Mouse (Mus musculus) MEL (cell line): ENCODE data around the gene Dclk1. TPM values are rescaled to one million over a fixed set of nuclear protein-coding genes. Genes with fewer than 3 reads are reported as not detected.
A peak's percentile ranks its signal among the peaks of the same experiment; 100 is the strongest.

Source experiments
- DNase-seq: peaks from one replicate; pipeline ENCODE4 v3.0.0; 2011; ENCODE audit warnings: low read depth, low spot score
- H3K27ac ChIP-seq: 2 replicates; pipeline ENCODE4 v1.5.1; 2012; ENCODE audit warnings: low read depth, mild to moderate bottlenecking, control low read depth, low read length, moderate library complexity; ENCODE audit not compliant: control insufficient read depth
- H3K27me3 ChIP-seq, 2 experiments: fragments of 150-350 bp in 1 of 2; sonication (generic) in 1 of 2; 2 replicates each; pipeline ENCODE4 v1.6.1; 2012; ENCODE audit warnings: low read length in 2 of 2, mild to moderate bottlenecking in 2 of 2, improper control_type of control experiment in 1 of 2, moderate library complexity in 1 of 2; ENCODE audit not compliant: insufficient read depth in 2 of 2, control insufficient read depth in 1 of 2
- H3K36me3 ChIP-seq, 2 experiments: 2 replicates each; pipeline ENCODE4 v1.6.1; 2012 to 2014; ENCODE audit warnings: low read length in 2 of 2, improper control_type of control experiment in 1 of 2, inconsistent platforms in 1 of 2, mild to moderate bottlenecking in 1 of 2; ENCODE audit not compliant: insufficient read depth in 2 of 2, control insufficient read depth in 1 of 2
- H3K4me1 ChIP-seq, 2 experiments: fragments of 150-350 bp in 1 of 2; sonication (generic) in 1 of 2; 2 replicates each; pipeline ENCODE4 v1.6.1; 2012; ENCODE audit warnings: low read length in 2 of 2, improper control_type of control experiment in 1 of 2, mild to moderate bottlenecking in 1 of 2; ENCODE audit not compliant: insufficient read depth in 2 of 2, control insufficient read depth in 1 of 2
- H3K4me3 ChIP-seq, 2 experiments: fragments of 150-350 bp in 1 of 2; sonication (generic) in 1 of 2; 2 replicates each; pipeline ENCODE4 v1.5.1; 2012; ENCODE audit warnings: low read depth in 2 of 2, low read length in 2 of 2, mild to moderate bottlenecking in 2 of 2, moderate library complexity in 2 of 2, control low read depth in 1 of 2, improper control_type of control experiment in 1 of 2; ENCODE audit not compliant: control insufficient read depth in 1 of 2, insufficient read depth in 1 of 2
- H3K79me2 ChIP-seq: 2 replicates; pipeline ENCODE4 v1.6.1; 2012; ENCODE audit warnings: mild to moderate bottlenecking, low read length, moderate library complexity; ENCODE audit not compliant: control insufficient read depth, poor library complexity, insufficient read depth
- H3K9ac ChIP-seq: 2 replicates; pipeline ENCODE4 v1.6.1; 2012; ENCODE audit warnings: low read depth, mild to moderate bottlenecking, control low read depth, low read length, moderate library complexity; ENCODE audit not compliant: control insufficient read depth, poor library complexity, severe bottlenecking
- H3K9me3 ChIP-seq: fragments of 150-350 bp; sonication (generic); replicated peaks from 2 replicates; pipeline ENCODE4 v1.6.1; 2012; ENCODE audit warnings: mild to moderate bottlenecking, low read length, improper control_type of control experiment, moderate library complexity; ENCODE audit not compliant: insufficient read depth
- CHD2 ChIP-seq: IDR thresholded peaks from 2 replicates; pipeline ENCODE4 v1.6.1; 2011; ENCODE audit warnings: low read length, improper control_type of control experiment
- CTCF ChIP-seq, 3 experiments: IDR thresholded peaks in 2 of 3; conservative IDR thresholded peaks in 1 of 3; 2 replicates each; pipeline ENCODE4 v1.5.1; 2011 to 2012; ENCODE audit warnings: low read length in 3 of 3, low read depth in 2 of 3, mild to moderate bottlenecking in 2 of 3, improper control_type of control experiment in 1 of 3, inconsistent platforms in 1 of 3, mixed read lengths in 1 of 3, moderate library complexity in 1 of 3; ENCODE audit not compliant: control insufficient read depth in 1 of 3, insufficient read depth in 1 of 3, poor library complexity in 1 of 3, severe bottlenecking in 1 of 3
- ELF1 ChIP-seq: IDR thresholded peaks from 2 replicates; pipeline ENCODE4 v1.6.1; 2014; ENCODE audit warnings: low read depth, mild to moderate bottlenecking, inconsistent platforms, low read length, improper control_type of control experiment, moderate library complexity
- ETS1 ChIP-seq: IDR thresholded peaks from 2 replicates; pipeline ENCODE4 v1.6.1; 2012; ENCODE audit warnings: low read depth, mild to moderate bottlenecking, inconsistent platforms, low read length, improper control_type of control experiment, moderate library complexity
- GABPA ChIP-seq: IDR thresholded peaks from 2 replicates; pipeline ENCODE4 v1.6.1; 2012; ENCODE audit warnings: low read depth, mild to moderate bottlenecking, inconsistent platforms, low read length, improper control_type of control experiment, moderate library complexity
- HCFC1 ChIP-seq: IDR thresholded peaks from 2 replicates; pipeline ENCODE4 v1.6.1; 2012; ENCODE audit warnings: low read depth, mild to moderate bottlenecking, inconsistent platforms, low read length, improper control_type of control experiment, moderate library complexity
- JUND ChIP-seq: IDR thresholded peaks from 2 replicates; pipeline ENCODE4 v1.6.1; 2011; ENCODE audit warnings: low read depth, mild to moderate bottlenecking, improper control_type of control experiment, low read length
- MAX ChIP-seq: IDR thresholded peaks from 2 replicates; pipeline ENCODE4 v1.6.1; 2011; ENCODE audit warnings: low read length, improper control_type of control experiment
- MAZ ChIP-seq: IDR thresholded peaks from 2 replicates; pipeline ENCODE4 v1.6.1; 2012; ENCODE audit warnings: low read depth, mild to moderate bottlenecking, inconsistent platforms, low read length, improper control_type of control experiment
- MXI1 ChIP-seq: IDR thresholded peaks from 2 replicates; pipeline ENCODE4 v1.6.1; 2011; ENCODE audit warnings: mild to moderate bottlenecking, low read depth, low read length, improper control_type of control experiment
- NELFE ChIP-seq: IDR thresholded peaks from 2 replicates; pipeline ENCODE4 v1.6.1; 2011; ENCODE audit warnings: low read depth, low read length, improper control_type of control experiment
- NRF1 ChIP-seq: IDR thresholded peaks from 2 replicates; pipeline ENCODE4 v1.6.1; 2014; ENCODE audit warnings: low read depth, mild to moderate bottlenecking, inconsistent platforms, low read length, improper control_type of control experiment, moderate library complexity; ENCODE audit not compliant: poor library complexity, insufficient read depth, severe bottlenecking
- POLR2AphosphoS2 ChIP-seq: IDR thresholded peaks from 2 replicates; pipeline ENCODE4 v1.6.1; 2011; ENCODE audit warnings: low read length, improper control_type of control experiment
- RAD21 ChIP-seq: IDR thresholded peaks from 2 replicates; pipeline ENCODE4 v1.6.1; 2011; ENCODE audit warnings: mild to moderate bottlenecking, low read depth, low read length, improper control_type of control experiment
- USF2 ChIP-seq, 2 experiments: IDR thresholded peaks; 2 replicates each; pipeline ENCODE4 v1.6.1; 2011 to 2012; ENCODE audit warnings: improper control_type of control experiment in 2 of 2, low read length in 2 of 2, borderline replicate concordance in 1 of 2, inconsistent platforms in 1 of 2, low read depth in 1 of 2, mild to moderate bottlenecking in 1 of 2; ENCODE audit not compliant: insufficient read depth in 1 of 2
- ZKSCAN1 ChIP-seq: IDR thresholded peaks from 2 replicates; pipeline ENCODE4 v1.6.1; 2012; ENCODE audit warnings: low read depth, mild to moderate bottlenecking, inconsistent platforms, low read length, improper control_type of control experiment, moderate library complexity
- polyA plus RNA-seq, 2 experiments: library from polyadenylated mRNA; stranded (reverse) in 1 of 2; unstranded in 1 of 2; fragments of >175 nt in 1 of 2; fragments of >200 nt in 1 of 2; gene quantifications; 2 replicates each; pipeline versions ENCODE4 v1.2.1 to v1.2.4; 2012; ENCODE audit warnings: low replicate concordance in 2 of 2, low read depth in 1 of 2; ENCODE audit not compliant: insufficient read length in 2 of 2, insufficient read depth in 1 of 2, missing spikeins in 1 of 2
- total RNA-seq: library from RNA; depleted of rRNA; stranded (reverse); fragments of 300-350 nt; gene quantifications from 2 replicates; pipeline ENCODE4 v1.2.3, GENCODE M21; 2012

Dclk1 gene
- total and polyA plus RNA-seq, 3 experiments: not detected

GRCm38 (mm10) chr3:55404751-55405150 is 162.6 kb downstream of the Dclk1 start (continued):
- no peak for TF ChIP-seq CHD2
- no peak for TF ChIP-seq HCFC1
- no peak for TF ChIP-seq USF2 (IDR thresholded peaks at IDR 0.05; ENCODE audit: borderline replicate concordance in 1 of 2, insufficient read depth in 1 of 2, low read depth in 1 of 2, low read length in 2 of 2)

- DNase-seq: no peak
- Histone ChIP-seq H3K27me3 (no peaks in the 10 kb centered on the region), H3K79me2 (no peaks in the 10 kb centered on the region), H3K9ac (no peak overlapping the region), H3K27ac (no peak overlapping the region), H3K36me3 (no peaks in the 10 kb centered on the region), H3K4me3 (no peak overlapping the region), H3K4me1 (no peaks in the 10 kb centered on the region), H3K9me3 (no peaks in the 10 kb centered on the region)
- TF ChIP-seq POLR2AphosphoS2 (no peak), NRF1 (no peak), RAD21 (no peak), ZKSCAN1 (no peak)
Measured at GRCm38 (mm10) chr3:55406616-55407015, 164.5 kb downstream of the Dclk1 start.

GRCm38 (mm10) chr3:55411547-55411946 is 169.4 kb downstream of the Dclk1 start:
- no peaks in the 10 kb centered on the region for H3K4me1 ChIP-seq
- H3K27ac ChIP-seq: no peak overlapping the region
- H3K9ac ChIP-seq: no peak overlapping the region
- H3K27me3 ChIP-seq: no peaks in the 10 kb centered on the region
- peak; percentile 16 for DNase-seq
- H3K4me3 ChIP-seq: no peak overlapping the region
- H3K36me3 ChIP-seq: no peaks in the 10 kb centered on the region
- no peak for TF ChIP-seq ELF1
- TF ChIP-seq HCFC1: no peak
- no peak for TF ChIP-seq MAZ
- TF ChIP-seq NELFE: no peak
- peak; percentile 23 to 26 (median 24); a peak in 3 of 6 replicates for TF ChIP-seq CTCF (IDR thresholded peaks at IDR 0.05 in 2 of 3, conservative IDR thresholded peaks at IDR 0.05 in 1 of 3; ENCODE audit: control insufficient read depth in 1 of 3, insufficient read depth in 1 of 3, low read depth in 2 of 3, low read length in 3 of 3, poor library complexity in 1 of 3, severe bottlenecking in 1 of 3)
- TF ChIP-seq GABPA: no peak
- TF ChIP-seq MXI1: no peak
- no peaks in the 10 kb centered on the region for H3K79me2 ChIP-seq
- no peaks in the 10 kb centered on the region for H3K9me3 ChIP-seq

GRCm38 (mm10) chr3:55415527-55415950 is 173.4 kb downstream of the Dclk1 start:
- no peak for TF ChIP-seq ETS1
- TF ChIP-seq CHD2: no peak
- no peak for TF ChIP-seq JUND
- TF ChIP-seq MAX: no peak
- Histone ChIP-seq H3K36me3 (no peaks in the 10 kb centered on the region), H3K79me2 (no peaks in the 10 kb centered on the region), H3K4me1 (no peaks in the 10 kb centered on the region), H3K4me3 (no peak overlapping the region), H3K9me3 (no peaks in the 10 kb centered on the region), H3K27me3 (no peaks in the 10 kb centered on the region), H3K27ac (no peak overlapping the region), H3K9ac (no peak overlapping the region)
- DNase-seq: no peak
